Mouse (Mus musculus): ENCODE results near the gene Tpbg. TPM values are rescaled to one million over a fixed set of nuclear protein-coding genes. Genes with fewer than 3 reads are reported as not detected.

Gene Tpbg
- total and polyA plus RNA-seq, 3 experiments, result not detected

GRCm38 (mm10) chr9:85854780-85855179 lies 12.6 kb downstream of the Tpbg start:
- Histone ChIP-seq H3K27ac (ENCODE audit: control insufficient read depth, low read depth, low read length) (no peak overlapping the region), H3K4me1 (ENCODE audit: control insufficient read depth in 1 of 2, insufficient read depth in 2 of 2, low read length in 2 of 2) (no peaks in the 10 kb centered on the region), H3K27me3 (ENCODE audit: control insufficient read depth in 1 of 2, insufficient read depth in 2 of 2, low read length in 2 of 2) (no peaks in the 10 kb centered on the region; a peak in 1 of 4 replicates), H3K9ac (ENCODE audit: control insufficient read depth, low read depth, low read length, poor library complexity, severe bottlenecking) (no peak overlapping the region), H3K9me3 (replicated peaks; ENCODE audit: insufficient read depth, low read length) (no peaks in the 10 kb centered on the region), H3K36me3 (ENCODE audit: control insufficient read depth in 1 of 2, insufficient read depth in 2 of 2, low read length in 2 of 2) (no peaks in the 10 kb centered on the region), H3K4me3 (ENCODE audit: control insufficient read depth in 1 of 2, insufficient read depth in 1 of 2, low read depth in 2 of 2, low read length in 2 of 2) (no peak overlapping the region), H3K79me2 (ENCODE audit: control insufficient read depth, insufficient read depth, low read length, poor library complexity) (no peaks in the 10 kb centered on the region)
- no peak for DNase-seq (ENCODE audit: low read depth, low spot score)
- no peak for TF ChIP-seq TCF12 (IDR thresholded peaks at IDR 0.05; ENCODE audit: low read depth, low read length)
- TF ChIP-seq HCFC1 (IDR thresholded peaks at IDR 0.05; ENCODE audit: low read depth, low read length), result no peak
- TF ChIP-seq RCOR1 (IDR thresholded peaks at IDR 0.05; ENCODE audit: low read depth, low read length), result no peak
- TF ChIP-seq ZC3H11A (IDR thresholded peaks at IDR 0.05; ENCODE audit: low read depth, low read length), result no peak
- TF ChIP-seq POLR2AphosphoS2 (IDR thresholded peaks at IDR 0.05; ENCODE audit: low read length), result no peak
- TF ChIP-seq ZKSCAN1 (IDR thresholded peaks at IDR 0.05; ENCODE audit: low read depth, low read length), result no peak
- TF ChIP-seq GATA1 (IDR thresholded peaks at IDR 0.05; ENCODE audit: low read depth, low read length), result no peak
- no peak for TF ChIP-seq SIN3A (IDR thresholded peaks at IDR 0.05; ENCODE audit: low read length)
- TF ChIP-seq GABPA (IDR thresholded peaks at IDR 0.05; ENCODE audit: low read depth, low read length), result no peak
- TF ChIP-seq E2F4 (IDR thresholded peaks at IDR 0.05; ENCODE audit: borderline replicate concordance, low read depth, low read length), result no peak
- TF ChIP-seq MAFK (IDR thresholded peaks at IDR 0.05; ENCODE audit: borderline replicate concordance, low read depth, low read length), result no peak
- no peak for TF ChIP-seq UBTF (IDR thresholded peaks at IDR 0.05; ENCODE audit: borderline replicate concordance, insufficient read depth, low read depth, low read length)
- no peak for TF ChIP-seq TBP (IDR thresholded peaks at IDR 0.05; ENCODE audit: low read depth, low read length)
- no peak for TF ChIP-seq USF2 (IDR thresholded peaks at IDR 0.05; ENCODE audit: borderline replicate concordance in 1 of 2, insufficient read depth in 1 of 2, low read depth in 1 of 2, low read length in 2 of 2)
- no peak for TF ChIP-seq POLR2A (IDR thresholded peaks at IDR 0.05; ENCODE audit: control insufficient read depth in 1 of 2, insufficient read depth in 1 of 2, low read depth in 1 of 2, low read length in 2 of 2, poor library complexity in 1 of 2)
- TF ChIP-seq CHD2 (IDR thresholded peaks at IDR 0.05; ENCODE audit: low read length), result no peak
- no peak for TF ChIP-seq KAT2A (conservative IDR thresholded peaks at IDR 0.05; ENCODE audit: low read depth, low read length)
- no peak for TF ChIP-seq JUND (IDR thresholded peaks at IDR 0.05; ENCODE audit: low read depth, low read length)

GRCm38 (mm10) chr9:85856511-85856910 lies 14.3 kb downstream of the Tpbg start:
- Histone ChIP-seq H3K36me3 (ENCODE audit: control insufficient read depth in 1 of 2, insufficient read depth in 2 of 2, low read length in 2 of 2) (no peaks in the 10 kb centered on the region), H3K27ac (ENCODE audit: control insufficient read depth, low read depth, low read length) (no peak overlapping the region), H3K4me3 (ENCODE audit: control insufficient read depth in 1 of 2, insufficient read depth in 1 of 2, low read depth in 2 of 2, low read length in 2 of 2) (no peak overlapping the region), H3K27me3 (ENCODE audit: control insufficient read depth in 1 of 2, insufficient read depth in 2 of 2, low read length in 2 of 2) (no peaks in the 10 kb centered on the region), H3K4me1 (ENCODE audit: control insufficient read depth in 1 of 2, insufficient read depth in 2 of 2, low read length in 2 of 2) (no peaks in the 10 kb centered on the region), H3K9ac (ENCODE audit: control insufficient read depth, low read depth, low read length, poor library complexity, severe bottlenecking) (no peak overlapping the region), H3K79me2 (ENCODE audit: control insufficient read depth, insufficient read depth, low read length, poor library complexity) (no peaks in the 10 kb centered on the region), H3K9me3 (replicated peaks; ENCODE audit: insufficient read depth, low read length) (no peaks in the 10 kb centered on the region)
- TF ChIP-seq CHD2 (IDR thresholded peaks at IDR 0.05; ENCODE audit: low read length) (no peak), HCFC1 (IDR thresholded peaks at IDR 0.05; ENCODE audit: low read depth, low read length) (no peak)
- DNase-seq (ENCODE audit: low read depth, low spot score), result no peak
